23 mouse cellular contexts compared by ENCODE assay signal in the genomic region with DNA sequence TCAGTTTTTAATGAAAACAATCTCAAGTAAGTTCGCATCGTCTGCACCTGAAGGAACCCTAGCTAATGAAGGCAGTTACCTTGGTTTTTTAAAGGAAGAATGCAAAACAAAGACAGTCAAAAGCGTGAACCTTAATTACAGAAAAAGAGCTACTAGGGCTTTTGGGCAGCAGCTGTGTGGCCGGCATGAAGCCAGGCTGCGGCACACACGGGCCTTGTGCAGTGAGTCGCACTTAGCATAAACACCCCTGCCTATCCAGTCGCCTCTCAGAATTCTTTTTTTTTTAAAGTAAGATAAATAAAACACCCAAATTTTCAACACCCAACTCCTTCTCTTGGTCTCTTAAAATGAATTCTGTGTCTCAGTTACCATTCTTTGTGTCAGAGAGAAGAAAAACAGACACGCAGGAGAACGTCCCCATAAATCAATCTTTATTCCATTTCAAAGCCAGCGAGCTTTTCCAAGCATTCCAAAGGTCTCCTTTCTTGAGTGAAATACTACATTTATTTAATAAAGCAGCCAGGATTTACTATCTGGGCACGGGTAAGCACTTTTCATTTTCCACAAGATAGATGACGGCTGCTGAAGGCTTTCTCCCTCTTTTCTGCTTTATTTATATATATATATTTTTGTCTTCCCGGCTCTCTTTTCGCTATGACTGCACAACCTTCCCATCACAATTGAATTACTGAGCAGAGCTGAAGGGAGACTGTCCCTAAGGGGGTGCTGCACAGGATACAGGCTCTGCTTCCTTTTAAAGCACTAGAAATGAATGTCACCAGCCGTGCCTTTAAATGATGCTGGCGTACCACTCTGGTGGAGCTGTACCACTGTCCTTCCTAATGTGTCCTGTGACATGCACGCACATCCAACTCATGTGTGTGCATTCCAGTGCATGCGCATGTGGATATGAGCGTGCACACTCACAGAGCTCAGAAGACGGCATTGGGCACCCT. TPM values are rescaled to one million over a fixed set of nuclear protein-coding genes. Genes with fewer than 3 reads are reported as not detected.
A peak's percentile ranks its signal among the peaks of the same experiment; 100 is the strongest.
DNase-seq lines count a peak whose midpoint lies in the region; ATAC-seq and TF ChIP-seq lines count a peak whose summit lies in the region.
"Had no signal": no experiment of that assay in that cellular context is flagged by ENCODE, and none has a peak within 500 bp of the region (broad histone marks: within the 10 kb centered on the region; RNA-seq: fewer than 3 reads in every experiment).

No protein-coding gene starts in this region.

- no peak overlapping the region for H3K4me2 ChIP-seq in forebrain, embryonic 14.5 days (ENCODE audit: low read length)
- no peak overlapping the region for H3K4me2 ChIP-seq in forebrain, embryonic 13.5 days
- no peak overlapping the region for H3K4me2 ChIP-seq in stomach, embryonic 14.5 days (replicated peaks; ENCODE audit: low read depth, low read length)
- H3K4me2 ChIP-seq in stomach, postnatal 0 days (replicated peaks; ENCODE audit: low read depth), result no peak overlapping the region
- H3K4me2 ChIP-seq: forebrain, embryonic 15.5 days; kidney, embryonic 15.5 days; liver, embryonic 13.5 days; midbrain, embryonic 12.5 days had no signal

- ATAC-seq in forebrain, embryonic 14.5 days, result no peak
- ATAC-seq in forebrain, embryonic 13.5 days, result no peak
- ATAC-seq in stomach, embryonic 14.5 days (ENCODE audit: insufficient number of reproducible peaks, insufficient read depth, low FRiP score, low read depth), result peak; percentile 59; the same call in 1 of the 2 replicates
- ATAC-seq in stomach, postnatal 0 days (ENCODE audit: low FRiP score, low TSS enrichment), result no peak
- ATAC-seq: forebrain, embryonic 15.5 days; lung, postnatal 0 days; Patski had no signal

- H3K4me3 ChIP-seq in forebrain, embryonic 14.5 days (ENCODE audit: low read depth, low read length), result no peak overlapping the region
- no peak overlapping the region for H3K4me3 ChIP-seq in forebrain, embryonic 13.5 days
- no peak overlapping the region for H3K4me3 ChIP-seq in stomach, embryonic 14.5 days (ENCODE audit: low read depth, low read length)
- no peak overlapping the region for H3K4me3 ChIP-seq in stomach, postnatal 0 days (ENCODE audit: low read depth, low read length)
- H3K4me3 ChIP-seq: forebrain, embryonic 15.5 days; gastrocnemius, adult 2 months; kidney, embryonic 15.5 days; liver, embryonic 13.5 days; midbrain, embryonic 12.5 days had no signal

- WGBS in forebrain, embryonic 14.5 days, result 65% methylated on average over 21 of the region's 21 CpGs
- WGBS in forebrain, embryonic 13.5 days, result 71% methylated on average over 21 of the region's 21 CpGs
- WGBS in stomach, embryonic 14.5 days, result 33% methylated on average over 21 of the region's 21 CpGs
- 33% methylated on average over 21 of the region's 21 CpGs for WGBS in stomach, postnatal 0 days

- no peaks in the 10 kb centered on the region for H3K9me3 ChIP-seq in forebrain, embryonic 14.5 days (replicated peaks; ENCODE audit: control insufficient read depth, low read length)
- H3K9me3 ChIP-seq in forebrain, embryonic 13.5 days (replicated peaks), result no peaks in the 10 kb centered on the region
- no peaks in the 10 kb centered on the region for H3K9me3 ChIP-seq in stomach, embryonic 14.5 days (ENCODE audit: control insufficient read depth, low read depth, low read length)
- H3K9me3 ChIP-seq in stomach, postnatal 0 days (ENCODE audit: control insufficient read depth, low read length), result no peaks in the 10 kb centered on the region
- H3K9me3 ChIP-seq: forebrain, embryonic 15.5 days; kidney, embryonic 15.5 days; midbrain, embryonic 12.5 days had no signal

- no peak overlapping the region for H3K27ac ChIP-seq in forebrain, embryonic 14.5 days (ENCODE audit: low read depth, low read length)
- no peak overlapping the region for H3K27ac ChIP-seq in forebrain, embryonic 13.5 days
- peak overlapping the region; percentile 78; the same call in 1 of the 2 replicates for H3K27ac ChIP-seq in stomach, embryonic 14.5 days (ENCODE audit: low read length)
- no peak overlapping the region for H3K27ac ChIP-seq in stomach, postnatal 0 days (replicated peaks)
- H3K27ac ChIP-seq: forebrain, embryonic 15.5 days; gastrocnemius, adult 2 months; kidney, embryonic 15.5 days; liver, embryonic 13.5 days; midbrain, embryonic 12.5 days had no signal

- DNase-seq in forebrain, embryonic 14.5 days (ENCODE audit: low spot score), result peak; percentile 57
- DNase-seq in left cerebral cortex, postnatal 4 days, result peak; percentile 70
- no peak for DNase-seq in left cerebral cortex, adult 9 months (ENCODE audit: low spot score in 2 of 2)
- DNase-seq in stomach, postnatal 0 days (ENCODE audit: low spot score), result no peak
- no peak for DNase-seq in adrenal gland, postnatal 14 days
- DNase-seq in ovary, postnatal 10 days (ENCODE audit: low spot score), result no peak
- DNase-seq: cerebellum, adult 2 months; gastrocnemius, adult 2 months; heart, adult 11 months; layer of hippocampus, adult 9-11 months; liver, embryonic 13.5 days; right cerebral cortex, postnatal 14 days; thymus, adult 18-20 months had no signal

- no peaks in the 10 kb centered on the region for H3K36me3 ChIP-seq in forebrain, embryonic 14.5 days (ENCODE audit: control insufficient read depth, insufficient read depth, low read length)
- H3K36me3 ChIP-seq in forebrain, embryonic 13.5 days (ENCODE audit: poor library complexity, severe bottlenecking), result no peaks in the 10 kb centered on the region
- no peaks in the 10 kb centered on the region for H3K36me3 ChIP-seq in stomach, embryonic 14.5 days (ENCODE audit: control insufficient read depth, insufficient read depth, low read length)
- H3K36me3 ChIP-seq in stomach, postnatal 0 days (ENCODE audit: control insufficient read depth, insufficient read depth, low read length), result no peaks in the 10 kb centered on the region
- H3K36me3 ChIP-seq: forebrain, embryonic 15.5 days; kidney, embryonic 15.5 days; liver, embryonic 13.5 days; midbrain, embryonic 12.5 days had no signal

- intact Hi-C loops in left cerebral cortex, postnatal 4 days (cut with DNase I), result no loop called here

- peaks cover 11% of the 10 kb centered on the region; the same call in 1 of the 2 replicates for H3K4me1 ChIP-seq in forebrain, embryonic 14.5 days (ENCODE audit: control insufficient read depth, insufficient read depth, low read length)
- H3K4me1 ChIP-seq in forebrain, embryonic 13.5 days, result peaks cover 11% of the 10 kb centered on the region
- peaks cover 22% of the 10 kb centered on the region for H3K4me1 ChIP-seq in stomach, embryonic 14.5 days (ENCODE audit: control insufficient read depth, insufficient read depth, low read length)
- no peaks in the 10 kb centered on the region; the same call in 1 of the 2 replicates for H3K4me1 ChIP-seq in stomach, postnatal 0 days (replicated peaks; ENCODE audit: control insufficient read depth, insufficient read depth)
- H3K4me1 ChIP-seq: liver, embryonic 13.5 days had no signal

- no peak overlapping the region for H3K9ac ChIP-seq in forebrain, embryonic 14.5 days (ENCODE audit: low read length)
- H3K9ac ChIP-seq in forebrain, embryonic 13.5 days, result no peak overlapping the region
- no peak overlapping the region for H3K9ac ChIP-seq in stomach, embryonic 14.5 days (replicated peaks; ENCODE audit: low read depth, low read length)
- no peak overlapping the region for H3K9ac ChIP-seq in stomach, postnatal 0 days (ENCODE audit: low read length)
- H3K9ac ChIP-seq: forebrain, embryonic 15.5 days; kidney, embryonic 15.5 days; liver, embryonic 13.5 days; midbrain, embryonic 12.5 days had no signal

- TF ChIP-seq EP300 in stomach, postnatal 0 days (optimal IDR thresholded peaks at IDR 0.05), result no peak

- no peaks in the 10 kb centered on the region for H3K27me3 ChIP-seq in forebrain, embryonic 14.5 days (replicated peaks; ENCODE audit: control insufficient read depth, insufficient read depth, low read length)
- no peaks in the 10 kb centered on the region for H3K27me3 ChIP-seq in forebrain, embryonic 13.5 days
- no peaks in the 10 kb centered on the region for H3K27me3 ChIP-seq in stomach, embryonic 14.5 days (ENCODE audit: control insufficient read depth, insufficient read depth, low read length)
- H3K27me3 ChIP-seq in stomach, postnatal 0 days (ENCODE audit: control insufficient read depth, insufficient read depth, low read length), result no peaks in the 10 kb centered on the region
- H3K27me3 ChIP-seq: forebrain, embryonic 15.5 days; kidney, embryonic 15.5 days; liver, embryonic 13.5 days; Patski had no signal

- no peak for TF ChIP-seq CTCF in stomach, postnatal 0 days (IDR thresholded peaks at IDR 0.05; ENCODE audit: low read depth)

RNA-seq across cellular contexts. Expression of gene Cbln4, which starts 39.0 kb away (rescaled TPM):
- 7.6 and 12.1 TPM in 2 replicates for polyA plus RNA-seq in forebrain, embryonic 14.5 days (2014; fragmentation: Nextera tagmentation; extraction: Ambion mirVana)
- polyA plus RNA-seq in forebrain, embryonic 13.5 days (2015; fragmentation: Nextera tagmentation; extraction: Ambion mirVana), result 3.7 and 5.7 TPM in 2 replicates
- 10 to 100 TPM in 1 of 2 experiments, 1 to 10 TPM in 1; 7.8 to 12.3 TPM for total RNA-seq in left cerebral cortex, postnatal 4 days (2021)
- polyA plus RNA-seq in stomach, embryonic 14.5 days (2014; fragmentation: Nextera tagmentation; extraction: Ambion mirVana), result 0.31 and 0.38 TPM in 2 replicates
- 0.22 and 0.30 TPM in 2 replicates for polyA plus RNA-seq in stomach, postnatal 0 days (2015; fragmentation: Nextera tagmentation; extraction: Ambion mirVana)
- not detected in 2 replicates for total RNA-seq in adrenal gland, postnatal 14 days (2021)
- total RNA-seq: gastrocnemius, adult 2 months; hematopoietic stem cell, adult 5-6 weeks; neutrophil, adult 5-6 weeks had no signal
- polyA plus RNA-seq: lung, postnatal 0 days; Patski; urinary bladder, adult 2 months had no signal

Comparison
In these comparisons a context has a peak if more than half of its experiments do, and no peak if none do; other contexts are left out.
1. DNase-seq: peak in forebrain, embryonic 14.5 days (single experiment) and left cerebral cortex, postnatal 4 days (single experiment); none in left cerebral cortex, adult 9 months (0 of 2), stomach, postnatal 0 days (single experiment), adrenal gland, postnatal 14 days (single experiment) and ovary, postnatal 10 days (single experiment).